Mouse (Mus musculus): ENCODE results near the gene Thrsp.

DNA sequence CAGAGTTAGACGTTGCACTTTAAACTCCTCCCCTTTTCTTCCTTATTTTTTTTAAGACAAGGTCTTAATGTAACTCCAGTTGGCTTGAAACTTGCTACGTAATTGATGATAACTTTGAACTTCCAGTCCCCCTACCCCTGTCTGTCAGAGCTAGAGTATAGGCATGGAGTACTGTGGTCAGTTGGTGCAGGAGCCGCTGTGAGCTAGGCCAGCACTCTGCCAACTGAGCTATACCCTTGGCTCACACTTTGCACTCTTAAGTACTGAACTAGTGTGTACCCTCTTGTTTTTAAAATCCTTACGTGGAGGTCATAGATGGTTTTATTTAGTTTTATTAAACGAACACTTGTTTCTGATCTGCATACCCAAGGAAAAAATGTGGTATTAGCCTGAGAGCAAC is 38.2 kb downstream of the Thrsp start:
- TF ChIP-seq CTCF (conservative IDR thresholded peaks at IDR 0.05; ENCODE audit: insufficient read depth, insufficient read length, low read depth, low read length) (no peak), POLR2A (IDR thresholded peaks at IDR 0.05; ENCODE audit: low read depth, low read length) (no peak)
